Mouse (Mus musculus): Measurements from ENCODE around the gene Macrod1. TPM values are rescaled to one million over a fixed set of nuclear protein-coding genes. Genes with fewer than 3 reads are reported as not detected.

Macrod1 gene
- total and polyA plus RNA-seq, 3 experiments: 56.4 to 134 (median 65.1) TPM

GRCm38 (mm10) chr19:7083035-7083794 is 26.6 kb downstream of the Macrod1 start:
- no peak for DNase-seq

GRCm38 (mm10) chr19:7084734-7085133 is 28.1 kb downstream of the Macrod1 start:
- no peak for DNase-seq

GRCm38 (mm10) chr19:7088558-7088957 is 31.9 kb downstream of the Macrod1 start:
- no peak for DNase-seq

GRCm38 (mm10) chr19:7089050-7089449 is 32.4 kb downstream of the Macrod1 start:
- no peak for DNase-seq

- no peak for DNase-seq
Observed at GRCm38 (mm10) chr19:7089842-7090251, 33.2 kb downstream of the Macrod1 start.

- DNase-seq: no peak
Observed at GRCm38 (mm10) chr19:7090369-7091064, 33.9 kb downstream of the Macrod1 start.

GRCm38 (mm10) chr19:7091448-7092050 is 34.9 kb downstream of the Macrod1 start:
- no peak for DNase-seq

GRCm38 (mm10) chr19:7092756-7093155 is 36.1 kb downstream of the Macrod1 start:
- no peak for DNase-seq

- DNase-seq: peak; percentile 48
Observed at GRCm38 (mm10) chr19:7099620-7100155, 43.1 kb downstream of the Macrod1 start.

GRCm38 (mm10) chr19:7102039-7102438 is 45.4 kb downstream of the Macrod1 start:
- DNase-seq: no peak

GRCm38 (mm10) chr19:7103349-7103992 is 46.9 kb downstream of the Macrod1 start:
- DNase-seq: no peak

GRCm38 (mm10) chr19:7103993-7104401 is 47.4 kb downstream of the Macrod1 start:
- no peak for DNase-seq

- DNase-seq: no peak
Observed at GRCm38 (mm10) chr19:7105544-7105943, 48.9 kb downstream of the Macrod1 start, which contains the start of gene Flrt1. Gene Flrt1 (minus strand): TSS chr19:7105729.

- DNase-seq: no peak
Observed at GRCm38 (mm10) chr19:7106566-7106965, 50.0 kb downstream of the Macrod1 start.

- no peak for DNase-seq
Observed at GRCm38 (mm10) chr19:7107174-7107573, 50.6 kb downstream of the Macrod1 start.

GRCm38 (mm10) chr19:7108114-7108905 is 51.7 kb downstream of the Macrod1 start:
- peak; percentile 49 for DNase-seq

- DNase-seq: no peak
Observed at GRCm38 (mm10) chr19:7110097-7110496, 53.5 kb downstream of the Macrod1 start.

- DNase-seq: no peak
Observed at GRCm38 (mm10) chr19:7110875-7111274, 54.3 kb downstream of the Macrod1 start.

GRCm38 (mm10) chr19:7111309-7111708 is 54.7 kb downstream of the Macrod1 start:
- no peak for DNase-seq

GRCm38 (mm10) chr19:7111710-7112109 is 55.1 kb downstream of the Macrod1 start:
- DNase-seq: no peak

- no peak for DNase-seq
Observed at GRCm38 (mm10) chr19:7112628-7113027, 56.0 kb downstream of the Macrod1 start.
